Mouse (Mus musculus): ENCODE measurements at regions not wholly inside any gene's neighbourhood (a gene's known extent, or its start where the extent isn't known, plus 50 kb on each side); places are given as distances from the start of the nearest gene placed in this dataset.

DNA sequence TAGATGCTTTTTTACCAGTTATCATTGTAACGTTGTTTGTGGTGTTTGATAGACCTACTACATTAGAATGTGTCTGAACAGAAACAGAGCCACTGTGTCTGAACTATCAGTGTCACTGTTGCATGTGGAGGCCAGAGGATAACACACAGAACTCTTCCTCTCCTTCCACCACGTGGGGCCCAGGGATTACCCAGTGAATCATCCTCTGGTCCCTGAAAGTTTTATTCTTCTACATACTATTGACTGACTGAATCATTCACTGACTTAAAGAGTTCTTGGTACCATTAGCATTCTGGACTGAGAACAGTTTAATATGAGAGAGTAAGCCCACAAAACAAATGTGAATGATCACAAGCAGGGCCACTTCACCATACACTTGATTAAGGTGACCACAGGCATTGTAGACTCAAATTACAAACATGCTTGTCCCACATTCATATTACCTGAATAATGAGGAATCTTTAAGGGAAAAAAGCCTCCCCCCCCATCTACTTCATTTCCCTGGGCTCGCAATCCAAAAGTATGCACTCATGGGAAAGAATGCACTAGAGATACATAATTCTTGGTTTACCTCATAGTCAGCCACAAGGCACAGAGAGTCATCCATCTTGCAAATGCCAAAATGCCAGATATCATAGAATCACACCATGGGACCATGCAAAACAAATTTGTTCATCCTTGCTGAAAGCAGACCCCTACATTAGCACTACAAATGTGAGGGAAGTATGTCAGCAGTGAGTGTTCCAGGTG is 68.1 kb upstream of the Tnfsf11 start:
- no peak for DNase-seq (ENCODE audit: extremely low read depth, insufficient read length, low spot score)

DNA sequence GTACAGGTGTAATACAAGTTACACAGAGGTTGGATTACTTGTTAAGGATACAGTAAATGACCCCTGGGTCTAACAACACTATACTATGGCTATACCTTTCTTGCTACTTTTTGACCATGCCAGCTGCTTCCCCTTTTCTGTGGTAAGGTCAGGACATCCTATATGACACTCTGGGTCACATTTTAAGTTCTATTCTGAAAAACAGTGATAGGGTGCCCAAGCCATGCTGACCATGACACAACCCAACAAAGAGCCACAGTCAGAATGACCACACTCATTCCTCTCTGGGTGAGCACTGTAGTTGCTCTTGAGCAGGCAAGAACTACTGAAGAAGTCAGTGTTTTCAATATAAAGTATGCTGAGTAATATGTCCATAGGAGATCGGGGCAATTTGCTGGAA is 64.3 kb upstream of the Tnfsf11 start:
- DNase-seq (ENCODE audit: extremely low read depth, insufficient read length, low spot score), result no peak

DNA sequence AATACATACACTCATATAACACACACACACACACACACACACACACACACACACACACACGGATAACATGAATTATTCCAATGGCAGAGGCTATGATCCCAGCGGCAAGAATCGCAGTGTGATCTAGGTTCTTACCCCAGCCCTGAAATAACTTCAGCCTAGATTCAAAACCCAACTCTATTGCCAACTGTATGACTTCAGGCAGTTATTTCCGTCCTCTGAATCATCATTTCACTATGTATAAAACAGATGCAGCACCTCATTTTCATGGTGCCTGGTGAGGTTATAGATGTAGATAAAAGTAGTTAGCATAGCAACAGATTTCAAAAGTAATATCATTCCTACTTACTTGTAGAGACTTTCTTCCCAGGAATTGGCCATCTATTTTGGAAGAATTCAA is 61.0 kb upstream of the Tnfsf11 start:
- DNase-seq (ENCODE audit: extremely low read depth, insufficient read length, low spot score), result no peak

DNA sequence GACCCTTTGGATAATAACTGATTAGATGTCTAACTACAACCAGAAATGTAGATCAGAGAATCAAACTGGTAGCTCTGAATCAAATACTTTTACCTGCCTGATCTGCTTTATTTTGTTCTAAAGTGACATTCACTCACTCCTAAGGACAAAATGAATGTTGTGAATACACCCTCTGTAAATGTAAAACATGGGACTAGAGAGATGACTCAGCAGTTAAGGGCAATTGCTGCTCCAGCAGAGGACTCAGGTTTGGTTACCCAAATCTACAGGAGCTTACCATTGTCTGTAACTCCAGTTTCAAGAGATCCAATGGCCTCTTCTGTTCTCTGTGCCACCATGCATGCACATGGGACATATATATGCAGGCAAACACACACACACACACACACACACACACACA is 57.0 kb upstream of the Tnfsf11 start:
- DNase-seq (ENCODE audit: extremely low read depth, insufficient read length, low spot score), result no peak

DNA sequence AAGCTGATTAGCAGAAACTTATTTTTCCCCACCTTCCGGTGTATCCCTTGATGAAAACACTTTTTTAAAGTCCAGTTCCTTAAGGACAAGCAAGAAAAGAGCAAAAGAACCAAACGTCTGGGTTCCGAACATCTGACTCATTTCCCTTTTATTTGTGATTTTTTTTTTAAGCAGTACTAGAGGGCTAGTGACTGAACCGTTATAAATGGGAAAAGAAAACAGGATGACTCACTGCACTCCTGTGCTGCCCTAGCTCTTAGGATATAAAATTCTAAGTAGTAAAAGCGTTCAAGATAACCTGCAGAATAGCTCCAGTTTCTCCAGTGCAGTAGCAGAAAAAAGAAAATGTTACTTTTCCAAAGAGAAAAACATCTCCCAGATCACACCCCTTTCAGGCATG is 55.3 kb upstream of the Tnfsf11 start:
- DNase-seq (ENCODE audit: extremely low read depth, insufficient read length, low spot score), result peak; percentile 27

Data from 3134 (cell line).